ENCODE assay signal across 9 mouse cellular contexts in genomic region chrX:48147741-48148186, GRCm38 (mm10). TPM values are rescaled to one million over a fixed set of nuclear protein-coding genes. Genes with fewer than 3 reads are reported as not detected.
DNase-seq lines count a peak whose midpoint lies in the region; ATAC-seq and TF ChIP-seq lines count a peak whose summit lies in the region.
"Had no signal": no experiment of that assay in that cellular context is flagged by ENCODE, and none has a peak within 500 bp of the region (broad histone marks: within the 10 kb centered on the region; RNA-seq: fewer than 3 reads in every experiment).

No protein-coding gene starts in this region.

- peak; percentile 58 for ATAC-seq in CD4-positive, CD25-positive, alpha-beta regulatory T cell, adult 4 months
- ATAC-seq in activated CD4-positive, CD25-positive, alpha-beta regulatory T cell, adult 4 months, result peak; percentile 54
- 0 out of 2 replicates have a peak, but pooled peaks have one; percentile 12 for ATAC-seq in liver, postnatal 0 days

- H3K36me3 ChIP-seq in liver, postnatal 0 days (replicated peaks; ENCODE audit: insufficient read depth, low read length), result no peaks in the 10 kb centered on the region
- H3K36me3 ChIP-seq in splenic B cell, adult 2 months (ENCODE audit: control insufficient read depth, insufficient read depth, low read length, poor library complexity, severe bottlenecking), result peaks cover 2% of the 10 kb centered on the region; the same call in 1 of the 2 replicates

- peak; percentile 18 for DNase-seq in liver, postnatal 0 days
- DNase-seq in splenic B cell, adult 2 months (ENCODE audit: low read depth, low spot score), result peak; percentile 69
- DNase-seq in MN1 (ENCODE audit: low spot score), result no peak
- DNase-seq in testis, postnatal 10 days (ENCODE audit: low spot score), result no peak
- DNase-seq in embryo, embryonic 10.5 days (ENCODE audit: low spot score), result no peak
- DNase-seq: layer of hippocampus, adult 9-11 months; right cerebral cortex, postnatal 25 days had no signal

- peak overlapping the region; percentile 71; the same call in 1 of the 2 replicates for H3K27ac ChIP-seq in liver, postnatal 0 days (ENCODE audit: low read depth)

- peaks cover 7% of the 10 kb centered on the region for H3K4me1 ChIP-seq in liver, postnatal 0 days (ENCODE audit: insufficient read depth)

- peak overlapping the region; percentile 61 for H3K4me2 ChIP-seq in liver, postnatal 0 days (ENCODE audit: low read depth, low read length)

- 0 out of 2 replicates have a peak overlapping the region, but pooled peaks have one; percentile 21 for H3K9ac ChIP-seq in liver, postnatal 0 days (replicated peaks)

- WGBS in liver, postnatal 0 days (ENCODE audit: insufficient replicate concordance), result 51% methylated on average over 7 of the region's 7 CpGs

- TF ChIP-seq CTCF in liver, postnatal 0 days (IDR thresholded peaks at IDR 0.05; ENCODE audit: low read depth), result no peak

- no peak for TF ChIP-seq EP300 in liver, postnatal 0 days (IDR thresholded peaks at IDR 0.05; ENCODE audit: low read depth)

- H3K27me3 ChIP-seq in liver, postnatal 0 days (ENCODE audit: insufficient read depth, low read length), result no peaks in the 10 kb centered on the region
- H3K27me3 ChIP-seq in splenic B cell, adult 2 months (ENCODE audit: control insufficient read depth, insufficient read depth, low read length, poor library complexity, severe bottlenecking), result no peaks in the 10 kb centered on the region

- H3K4me3 ChIP-seq in liver, postnatal 0 days (ENCODE audit: low read depth, low read length), result peak overlapping the region; percentile 41

- H3K9me3 ChIP-seq in liver, postnatal 0 days (ENCODE audit: low read length), result no peaks in the 10 kb centered on the region

RNA-seq across cellular contexts. Expression of gene Sash3, which starts 1.5 kb away (rescaled TPM):
- polyA plus RNA-seq in CD4-positive, CD25-positive, alpha-beta regulatory T cell, adult 4 months (2017; shearing (Covaris generic)), result 100 to 1,000 TPM; 332 to 499 TPM
- polyA plus RNA-seq in activated CD4-positive, CD25-positive, alpha-beta regulatory T cell, adult 4 months (2017; shearing (Covaris generic)), result 100 to 1,000 TPM; 305 to 323 TPM
- 8.4 and 9.3 TPM in 2 replicates for polyA plus RNA-seq in liver, postnatal 0 days (2015; fragmentation: Nextera tagmentation; extraction: Ambion mirVana)

RNA-seq across cellular contexts. Expression of gene Xpnpep2, which starts 39.2 kb away (rescaled TPM):
- under 1 TPM in 1 of 2 experiments, not detected in 1; 0.59 TPM for polyA plus RNA-seq in CD4-positive, CD25-positive, alpha-beta regulatory T cell, adult 4 months (2017; shearing (Covaris generic))
- under 1 TPM in 1 of 2 experiments, not detected in 1; 0.48 TPM for polyA plus RNA-seq in activated CD4-positive, CD25-positive, alpha-beta regulatory T cell, adult 4 months (2017; shearing (Covaris generic))
- polyA plus RNA-seq in liver, postnatal 0 days (2015; fragmentation: Nextera tagmentation; extraction: Ambion mirVana), result 0.05 TPM in 1 of 2 replicates, not detected in the other

Comparison
In these comparisons a context has a peak if more than half of its experiments do, and no peak if none do; other contexts are left out.
1. DNase-seq: peak in liver, postnatal 0 days (single experiment) and splenic B cell, adult 2 months (single experiment); none in MN1 (single experiment), testis, postnatal 10 days (single experiment) and embryo, embryonic 10.5 days (single experiment).
2. RNA of gene Sash3, which starts 1.5 kb away (polyA plus RNA-seq): 332 to 499 TPM in CD4-positive, CD25-positive, alpha-beta regulatory T cell, adult 4 months and 305 to 323 TPM in activated CD4-positive, CD25-positive, alpha-beta regulatory T cell, adult 4 months; 8.4 to 9.3 TPM in liver, postnatal 0 days; every median in the first group is over 10 times any median in the second.
3. Peak in every context shown above with its lines, with median percentiles within 50 percentile points of each other: ATAC-seq.